9 mouse cellular contexts compared by ENCODE assay signal in the genomic region with DNA sequence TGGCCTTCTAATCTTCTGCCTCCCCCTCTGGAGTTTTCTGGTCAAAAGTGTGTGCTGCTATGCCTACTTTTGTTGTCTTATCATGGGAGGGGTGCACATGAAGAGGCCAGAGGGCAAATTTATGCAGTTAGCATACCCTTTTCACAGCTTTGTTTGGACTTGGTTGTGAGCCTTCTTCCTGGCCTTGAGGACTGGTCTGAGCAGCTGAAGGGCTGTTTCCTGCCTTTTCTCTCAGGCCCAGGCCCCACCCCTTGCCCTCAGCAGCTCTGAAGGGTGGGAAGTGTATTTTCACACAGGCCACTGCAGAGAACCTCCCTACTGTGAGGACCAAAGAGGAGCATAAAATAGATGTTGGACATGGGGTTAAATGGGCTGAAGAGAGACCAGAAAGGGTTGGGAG. TPM values are rescaled to one million over a fixed set of nuclear protein-coding genes. Genes with fewer than 3 reads are reported as not detected.
DNase-seq lines count a peak whose midpoint lies in the region; ATAC-seq and TF ChIP-seq lines count a peak whose summit lies in the region.
"Had no signal": no experiment of that assay in that cellular context is flagged by ENCODE, and none has a peak within 500 bp of the region (broad histone marks: within the 10 kb centered on the region; RNA-seq: fewer than 3 reads in every experiment).

No protein-coding gene starts in this region.

- peaks cover 26% of the 10 kb centered on the region for H3K4me1 ChIP-seq in limb, embryonic 13.5 days
- peaks cover 35% of the 10 kb centered on the region for H3K4me1 ChIP-seq in limb, embryonic 10.5 days
- peaks cover 40% of the 10 kb centered on the region for H3K4me1 ChIP-seq in heart, embryonic 15.5 days (replicated peaks)
- H3K4me1 ChIP-seq in lung, embryonic 14.5 days (ENCODE audit: insufficient read depth): no peaks in the 10 kb centered on the region
- H3K4me1 ChIP-seq in midbrain, embryonic 15.5 days: peaks cover 28% of the 10 kb centered on the region

- no peak overlapping the region for H3K27ac ChIP-seq in limb, embryonic 13.5 days
- no peak overlapping the region for H3K27ac ChIP-seq in limb, embryonic 10.5 days
- H3K27ac ChIP-seq in heart, embryonic 15.5 days: peak overlapping the region; percentile 54
- H3K27ac ChIP-seq in lung, embryonic 14.5 days (ENCODE audit: low read depth): no peak overlapping the region
- H3K27ac ChIP-seq in midbrain, embryonic 15.5 days: no peak overlapping the region

- H3K9me3 ChIP-seq in limb, embryonic 13.5 days: no peaks in the 10 kb centered on the region
- no peaks in the 10 kb centered on the region for H3K9me3 ChIP-seq in limb, embryonic 10.5 days (replicated peaks)
- no peaks in the 10 kb centered on the region for H3K9me3 ChIP-seq in heart, embryonic 15.5 days (replicated peaks)
- H3K9me3 ChIP-seq in lung, embryonic 14.5 days (ENCODE audit: low read depth, low read length): no peaks in the 10 kb centered on the region
- H3K9me3 ChIP-seq in midbrain, embryonic 15.5 days: no peaks in the 10 kb centered on the region

- H3K4me2 ChIP-seq in limb, embryonic 13.5 days (replicated peaks): no peak overlapping the region
- peak overlapping the region; percentile 79; the same call in 1 of the 2 replicates for H3K4me2 ChIP-seq in heart, embryonic 15.5 days
- H3K4me2 ChIP-seq in lung, embryonic 14.5 days: peak overlapping the region; percentile 19; the same call in 1 of the 2 replicates
- no peak overlapping the region for H3K4me2 ChIP-seq in midbrain, embryonic 15.5 days

- intact Hi-C loops in left cerebral cortex, postnatal 36 days (cut with DNase I): no loop called here

- H3K27me3 ChIP-seq in limb, embryonic 13.5 days: peaks cover 84% of the 10 kb centered on the region
- H3K27me3 ChIP-seq in limb, embryonic 10.5 days (ENCODE audit: low read depth, poor library complexity, severe bottlenecking): peaks cover 96% of the 10 kb centered on the region
- H3K27me3 ChIP-seq in heart, embryonic 15.5 days: peaks cover 45% of the 10 kb centered on the region
- H3K27me3 ChIP-seq in lung, embryonic 14.5 days (ENCODE audit: insufficient read depth, low read length): peaks cover 53% of the 10 kb centered on the region
- H3K27me3 ChIP-seq in midbrain, embryonic 15.5 days (replicated peaks): peaks cover 53% of the 10 kb centered on the region

- H3K9ac ChIP-seq in limb, embryonic 13.5 days: 0 out of 2 replicates have a peak overlapping the region, but pooled peaks have one; percentile 5
- no peak overlapping the region for H3K9ac ChIP-seq in heart, embryonic 15.5 days
- H3K9ac ChIP-seq in lung, embryonic 14.5 days: no peak overlapping the region
- H3K9ac ChIP-seq in midbrain, embryonic 15.5 days: no peak overlapping the region

- DNase-seq in adrenal gland, adult 2 months: peak; percentile 52
- DNase-seq in adrenal gland, postnatal 10 days: no peak
- no peak for DNase-seq in limb, embryonic 10.5 days (ENCODE audit: low spot score)
- DNase-seq in lung, embryonic 14.5 days: no peak
- DNase-seq in left cerebral cortex, postnatal 36 days (ENCODE audit: low spot score in 2 of 2): no peak
- DNase-seq: right cerebral cortex, postnatal 4 days had no signal

- H3K36me3 ChIP-seq in limb, embryonic 13.5 days: no peaks in the 10 kb centered on the region
- H3K36me3 ChIP-seq in limb, embryonic 10.5 days: no peaks in the 10 kb centered on the region
- H3K36me3 ChIP-seq in heart, embryonic 15.5 days: no peaks in the 10 kb centered on the region
- no peaks in the 10 kb centered on the region for H3K36me3 ChIP-seq in lung, embryonic 14.5 days (ENCODE audit: insufficient read depth)
- H3K36me3 ChIP-seq in midbrain, embryonic 15.5 days (replicated peaks): no peaks in the 10 kb centered on the region

- no peak for ATAC-seq in limb, embryonic 13.5 days (ENCODE audit: low FRiP score, low read depth)
- no peak for ATAC-seq in heart, embryonic 15.5 days (replicated peaks; ENCODE audit: insufficient number of reproducible peaks, insufficient read depth, low FRiP score, low read depth)
- ATAC-seq in lung, embryonic 14.5 days (ENCODE audit: insufficient read depth): no peak
- no peak for ATAC-seq in midbrain, embryonic 15.5 days (replicated peaks)

- no peak overlapping the region for H3K4me3 ChIP-seq in limb, embryonic 13.5 days
- no peak overlapping the region for H3K4me3 ChIP-seq in limb, embryonic 10.5 days
- H3K4me3 ChIP-seq in heart, embryonic 15.5 days: no peak overlapping the region
- H3K4me3 ChIP-seq in lung, embryonic 14.5 days (ENCODE audit: low read depth, low read length): no peak overlapping the region
- H3K4me3 ChIP-seq in midbrain, embryonic 15.5 days: no peak overlapping the region

- no peak for TF ChIP-seq CTCF in lung, embryonic 14.5 days (IDR thresholded peaks at IDR 0.05; ENCODE audit: low read depth)

RNA-seq across cellular contexts. Expression of gene Jak3, which starts 1.5 kb away (rescaled TPM):
- 10 to 100 TPM in 1 of 2 experiments, 1 to 10 TPM in 1; 9.4 to 19.0 TPM for total RNA-seq in adrenal gland, adult 2 months (2021)
- 32.3 and 44.2 TPM in 2 replicates for polyA plus RNA-seq in adrenal gland, adult 2 months (2012; rRNA removed)
- total RNA-seq in adrenal gland, postnatal 10 days (2021): 10 to 100 TPM; 18.5 to 25.9 TPM
- polyA plus RNA-seq in limb, embryonic 13.5 days (2015; fragmentation: Nextera tagmentation; extraction: Ambion mirVana): 3.4 and 4.2 TPM in 2 replicates
- 3.7 and 4.6 TPM in 2 replicates for polyA plus RNA-seq in limb, embryonic 10.5 days (2016; fragmentation: Nextera tagmentation; extraction: Ambion mirVana)
- polyA plus RNA-seq in heart, embryonic 15.5 days (2015; fragmentation: Nextera tagmentation; extraction: Ambion mirVana): 6.9 and 11.4 TPM in 2 replicates
- polyA plus RNA-seq in lung, embryonic 14.5 days (2014; fragmentation: Nextera tagmentation; extraction: Ambion mirVana): 7.2 and 7.8 TPM in 2 replicates
- 5.2 and 5.8 TPM in 2 replicates for polyA plus RNA-seq in midbrain, embryonic 15.5 days (2015; fragmentation: Nextera tagmentation; extraction: Ambion mirVana)
- total RNA-seq in left cerebral cortex, postnatal 36 days (2021): 1 to 10 TPM; 4.0 to 5.5 TPM

RNA-seq across cellular contexts. Expression of gene Unc13a, which starts 6.0 kb away (rescaled TPM):
- total RNA-seq in adrenal gland, adult 2 months (2021): 10 to 100 TPM in 1 of 2 experiments, 1 to 10 TPM in 1; 6.0 to 10.5 TPM
- 4.4 and 6.3 TPM in 2 replicates for polyA plus RNA-seq in adrenal gland, adult 2 months (2012; rRNA removed)
- total RNA-seq in adrenal gland, postnatal 10 days (2021): 1 to 10 TPM; 3.8 to 7.1 TPM
- polyA plus RNA-seq in limb, embryonic 13.5 days (2015; fragmentation: Nextera tagmentation; extraction: Ambion mirVana): 0.75 and 0.77 TPM in 2 replicates
- polyA plus RNA-seq in limb, embryonic 10.5 days (2016; fragmentation: Nextera tagmentation; extraction: Ambion mirVana): 0.40 and 0.51 TPM in 2 replicates
- 0.49 and 0.75 TPM in 2 replicates for polyA plus RNA-seq in heart, embryonic 15.5 days (2015; fragmentation: Nextera tagmentation; extraction: Ambion mirVana)
- polyA plus RNA-seq in lung, embryonic 14.5 days (2014; fragmentation: Nextera tagmentation; extraction: Ambion mirVana): 0.46 and 0.64 TPM in 2 replicates
- 26.9 and 27.4 TPM in 2 replicates for polyA plus RNA-seq in midbrain, embryonic 15.5 days (2015; fragmentation: Nextera tagmentation; extraction: Ambion mirVana)
- total RNA-seq in left cerebral cortex, postnatal 36 days (2021): 100 to 1,000 TPM; 278 to 328 TPM

RNA-seq across cellular contexts. Expression of gene Insl3, which starts 11.5 kb away (rescaled TPM):
- 1 to 10 TPM; 7.1 to 7.5 TPM for total RNA-seq in adrenal gland, adult 2 months (2021)
- polyA plus RNA-seq in adrenal gland, adult 2 months (2012; rRNA removed): 39.2 and 39.3 TPM in 2 replicates
- 10 to 100 TPM in 1 of 2 experiments, 1 to 10 TPM in 1; 7.3 to 10.8 TPM for total RNA-seq in adrenal gland, postnatal 10 days (2021)
- polyA plus RNA-seq in limb, embryonic 13.5 days (2015; fragmentation: Nextera tagmentation; extraction: Ambion mirVana): 0.48 and 0.55 TPM in 2 replicates
- polyA plus RNA-seq in limb, embryonic 10.5 days (2016; fragmentation: Nextera tagmentation; extraction: Ambion mirVana): 0.53 and 0.76 TPM in 2 replicates
- polyA plus RNA-seq in heart, embryonic 15.5 days (2015; fragmentation: Nextera tagmentation; extraction: Ambion mirVana): 1.7 and 3.8 TPM in 2 replicates
- 0.87 and 1.0 TPM in 2 replicates for polyA plus RNA-seq in lung, embryonic 14.5 days (2014; fragmentation: Nextera tagmentation; extraction: Ambion mirVana)
- polyA plus RNA-seq in midbrain, embryonic 15.5 days (2015; fragmentation: Nextera tagmentation; extraction: Ambion mirVana): 0.37 and 1.5 TPM in 2 replicates
- total RNA-seq in left cerebral cortex, postnatal 36 days (2021): 1 to 10 TPM in 1 of 2 experiments, under 1 TPM in 1; 0.59 to 1.9 TPM

RNA-seq across cellular contexts. Expression of gene B3gnt3, which starts 24.0 kb away (rescaled TPM):
- 1 to 10 TPM; 4.4 to 5.7 TPM for total RNA-seq in adrenal gland, adult 2 months (2021)
- polyA plus RNA-seq in adrenal gland, adult 2 months (2012; rRNA removed): 14.4 and 17.5 TPM in 2 replicates
- total RNA-seq in adrenal gland, postnatal 10 days (2021): 1 to 10 TPM; 6.4 to 6.7 TPM
- polyA plus RNA-seq in limb, embryonic 13.5 days (2015; fragmentation: Nextera tagmentation; extraction: Ambion mirVana): 0.77 and 0.92 TPM in 2 replicates
- 0.67 and 1.2 TPM in 2 replicates for polyA plus RNA-seq in limb, embryonic 10.5 days (2016; fragmentation: Nextera tagmentation; extraction: Ambion mirVana)
- polyA plus RNA-seq in heart, embryonic 15.5 days (2015; fragmentation: Nextera tagmentation; extraction: Ambion mirVana): 3.4 and 4.0 TPM in 2 replicates
- polyA plus RNA-seq in lung, embryonic 14.5 days (2014; fragmentation: Nextera tagmentation; extraction: Ambion mirVana): 2.1 and 2.3 TPM in 2 replicates
- 0.27 and 0.36 TPM in 2 replicates for polyA plus RNA-seq in midbrain, embryonic 15.5 days (2015; fragmentation: Nextera tagmentation; extraction: Ambion mirVana)
- under 1 TPM; 0.52 to 0.75 TPM for total RNA-seq in left cerebral cortex, postnatal 36 days (2021)

RNA-seq across cellular contexts. Expression of gene Fcho1, which starts 48.0 kb away (rescaled TPM):
- 1 to 10 TPM; 1.8 to 2.7 TPM for total RNA-seq in adrenal gland, adult 2 months (2021)
- 8.2 and 10.6 TPM in 2 replicates for polyA plus RNA-seq in adrenal gland, adult 2 months (2012; rRNA removed)
- 1 to 10 TPM; 4.8 to 8.4 TPM for total RNA-seq in adrenal gland, postnatal 10 days (2021)
- 4.0 and 4.8 TPM in 2 replicates for polyA plus RNA-seq in limb, embryonic 13.5 days (2015; fragmentation: Nextera tagmentation; extraction: Ambion mirVana)
- 2.2 and 4.3 TPM in 2 replicates for polyA plus RNA-seq in limb, embryonic 10.5 days (2016; fragmentation: Nextera tagmentation; extraction: Ambion mirVana)
- 1.9 and 13.2 TPM in 2 replicates for polyA plus RNA-seq in heart, embryonic 15.5 days (2015; fragmentation: Nextera tagmentation; extraction: Ambion mirVana)
- 3.9 and 4.5 TPM in 2 replicates for polyA plus RNA-seq in lung, embryonic 14.5 days (2014; fragmentation: Nextera tagmentation; extraction: Ambion mirVana)
- 96.0 and 102 TPM in 2 replicates for polyA plus RNA-seq in midbrain, embryonic 15.5 days (2015; fragmentation: Nextera tagmentation; extraction: Ambion mirVana)
- 100 to 1,000 TPM; 156 to 193 TPM for total RNA-seq in left cerebral cortex, postnatal 36 days (2021)

Comparison
In these comparisons a context has a peak if more than half of its experiments do, and no peak if none do; other contexts are left out.
1. H3K4me2 ChIP-seq: peak in heart, embryonic 15.5 days (single experiment) and lung, embryonic 14.5 days (single experiment); none in limb, embryonic 13.5 days (single experiment) and midbrain, embryonic 15.5 days (single experiment).